Mouse (Mus musculus): Measurements from ENCODE around the gene Dnajb3. TPM values are rescaled to one million over a fixed set of nuclear protein-coding genes. Genes with fewer than 3 reads are reported as not detected.

Dnajb3 gene
- polyA plus RNA-seq, 2 experiments: 7.9 to 9.4 TPM

DNA sequence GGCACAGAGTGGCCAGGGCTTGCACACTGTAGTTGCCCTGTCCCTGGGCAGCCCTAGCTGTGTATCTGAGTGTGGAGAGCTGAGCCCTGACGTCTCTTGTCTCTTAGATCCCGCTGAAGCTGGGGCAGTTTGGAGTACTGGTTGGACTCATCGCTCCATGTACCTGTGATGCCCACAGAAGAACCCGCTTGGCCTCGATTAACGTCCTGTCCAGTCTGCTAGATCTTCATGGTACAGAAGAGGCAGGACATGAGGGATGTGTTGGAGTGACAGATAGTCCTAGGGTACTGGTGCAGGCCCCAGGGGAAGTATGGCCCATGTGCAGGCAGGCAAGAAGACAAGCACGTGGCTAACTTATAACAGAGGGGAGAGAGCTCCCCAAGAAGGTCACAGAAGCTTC, 44.0 kb upstream of the Dnajb3 start:
- H3K4me3 ChIP-seq (ENCODE audit: insufficient read depth in 1 of 2, low read depth in 2 of 2, low read length in 2 of 2): no peak overlapping the region
- no peaks in the 10 kb centered on the region for H3K27me3 ChIP-seq (ENCODE audit: control insufficient read depth, insufficient read depth, low read length)
- H3K36me3 ChIP-seq (replicated peaks; ENCODE audit: control insufficient read depth, insufficient read depth, low read depth): no peaks in the 10 kb centered on the region
- DNase-seq (ENCODE audit: low read depth in 3 of 3, low spot score in 3 of 3) (no peak), ATAC-seq (ENCODE audit: insufficient read depth) (no peak)
- no peak overlapping the region for H3K9ac ChIP-seq (replicated peaks)
- peaks cover 0 to 2% of the 10 kb centered on the region in 2 experiments; a peak in 1 of 4 replicates for H3K4me1 ChIP-seq (replicated peaks; ENCODE audit: control insufficient read depth in 2 of 2, insufficient read depth in 2 of 2, low read length in 1 of 2)
- 59% methylated on average over 7 of the region's 7 CpGs for WGBS (ENCODE audit: insufficient replicate concordance)
- H3K4me2 ChIP-seq (ENCODE audit: low read depth): no peak overlapping the region
- no peak overlapping the region for H3K27ac ChIP-seq
- peaks cover 3% of the 10 kb centered on the region for H3K9me3 ChIP-seq (ENCODE audit: control insufficient read depth, low read length)
- no peak for TF ChIP-seq CTCF (IDR thresholded peaks at IDR 0.05; ENCODE audit: low read depth)
- TF ChIP-seq EP300 (IDR thresholded peaks at IDR 0.05; ENCODE audit: low read depth): no peak

DNA sequence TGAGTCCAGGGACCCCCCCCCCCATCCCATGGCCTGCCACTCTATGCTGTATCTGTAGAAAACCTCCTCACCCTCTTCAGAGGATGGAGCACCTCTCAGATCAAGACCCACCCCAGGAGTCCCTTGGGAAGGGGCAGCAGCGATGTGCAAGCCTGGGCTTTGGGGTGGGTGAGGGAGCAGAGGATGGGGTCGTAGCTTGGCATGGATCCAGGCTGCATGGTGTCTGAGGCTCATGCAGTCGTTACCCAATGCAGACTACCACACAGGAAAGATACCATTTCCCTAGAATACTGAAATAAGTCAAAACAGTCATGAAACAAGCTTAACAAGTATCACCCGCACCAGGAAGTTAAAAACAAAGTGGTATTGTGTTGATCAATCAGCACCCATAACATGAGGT, 43.1 kb upstream of the Dnajb3 start:
- no peak for TF ChIP-seq EP300 (IDR thresholded peaks at IDR 0.05; ENCODE audit: low read depth)
- no peak for TF ChIP-seq CTCF (IDR thresholded peaks at IDR 0.05; ENCODE audit: low read depth)
- Histone ChIP-seq H3K36me3 (replicated peaks; ENCODE audit: control insufficient read depth, insufficient read depth, low read depth) (no peaks in the 10 kb centered on the region), H3K4me1 (replicated peaks; ENCODE audit: control insufficient read depth in 2 of 2, insufficient read depth in 2 of 2, low read length in 1 of 2) (peaks cover 0 to 2% of the 10 kb centered on the region in 2 experiments; a peak in 1 of 4 replicates), H3K27me3 (ENCODE audit: control insufficient read depth, insufficient read depth, low read length) (no peaks in the 10 kb centered on the region), H3K9ac (replicated peaks) (no peak overlapping the region), H3K27ac (no peak overlapping the region), H3K4me3 (ENCODE audit: insufficient read depth in 1 of 2, low read depth in 2 of 2, low read length in 2 of 2) (no peak overlapping the region), H3K9me3 (ENCODE audit: control insufficient read depth, low read length) (peaks cover 3% of the 10 kb centered on the region), H3K4me2 (ENCODE audit: low read depth) (no peak overlapping the region)
- ATAC-seq (ENCODE audit: insufficient read depth) (no peak), DNase-seq (ENCODE audit: low read depth in 3 of 3, low spot score in 3 of 3) (no peak)
- 50% methylated on average over 4 of the region's 4 CpGs for WGBS (ENCODE audit: insufficient replicate concordance)

- Histone ChIP-seq H3K9ac (replicated peaks) (no peak overlapping the region), H3K27ac (no peak overlapping the region), H3K9me3 (ENCODE audit: control insufficient read depth, low read length) (peaks cover 6% of the 10 kb centered on the region), H3K36me3 (replicated peaks; ENCODE audit: control insufficient read depth, insufficient read depth, low read depth) (no peaks in the 10 kb centered on the region), H3K4me1 (replicated peaks; ENCODE audit: control insufficient read depth in 2 of 2, insufficient read depth in 2 of 2, low read length in 1 of 2) (no peaks in the 10 kb centered on the region), H3K4me3 (ENCODE audit: insufficient read depth in 1 of 2, low read depth in 2 of 2, low read length in 2 of 2) (no peak overlapping the region), H3K4me2 (ENCODE audit: low read depth) (no peak overlapping the region), H3K27me3 (ENCODE audit: control insufficient read depth, insufficient read depth, low read length) (no peaks in the 10 kb centered on the region)
- 36% methylated on average over 2 of the region's 2 CpGs for WGBS (ENCODE audit: insufficient replicate concordance)
- ATAC-seq (ENCODE audit: insufficient read depth) (no peak), DNase-seq (ENCODE audit: low read depth in 3 of 3, low spot score in 3 of 3) (no peak)
- TF ChIP-seq CTCF (IDR thresholded peaks at IDR 0.05; ENCODE audit: low read depth) (no peak), EP300 (IDR thresholded peaks at IDR 0.05; ENCODE audit: low read depth) (no peak)
These were observed 42.1 kb upstream of the Dnajb3 start for GRCm38 (mm10) chr1:88247660-88248059.

GRCm38 (mm10) chr1:88246386-88246785, 40.8 kb upstream of the Dnajb3 start:
- DNase-seq (ENCODE audit: low read depth in 3 of 3, low spot score in 3 of 3) (no peak), ATAC-seq (ENCODE audit: insufficient read depth) (no peak)
- Histone ChIP-seq H3K36me3 (replicated peaks; ENCODE audit: control insufficient read depth, insufficient read depth, low read depth) (no peaks in the 10 kb centered on the region), H3K4me2 (ENCODE audit: low read depth) (no peak overlapping the region), H3K27me3 (ENCODE audit: control insufficient read depth, insufficient read depth, low read length) (no peaks in the 10 kb centered on the region), H3K9ac (replicated peaks) (no peak overlapping the region), H3K4me3 (ENCODE audit: insufficient read depth in 1 of 2, low read depth in 2 of 2, low read length in 2 of 2) (no peak overlapping the region), H3K9me3 (ENCODE audit: control insufficient read depth, low read length) (peaks cover 11% of the 10 kb centered on the region), H3K27ac (no peak overlapping the region), H3K4me1 (replicated peaks; ENCODE audit: control insufficient read depth in 2 of 2, insufficient read depth in 2 of 2, low read length in 1 of 2) (no peaks in the 10 kb centered on the region)
- 35% methylated on average over 6 of the region's 6 CpGs for WGBS (ENCODE audit: insufficient replicate concordance)
- no peak for TF ChIP-seq CTCF (IDR thresholded peaks at IDR 0.05; ENCODE audit: low read depth)

DNA sequence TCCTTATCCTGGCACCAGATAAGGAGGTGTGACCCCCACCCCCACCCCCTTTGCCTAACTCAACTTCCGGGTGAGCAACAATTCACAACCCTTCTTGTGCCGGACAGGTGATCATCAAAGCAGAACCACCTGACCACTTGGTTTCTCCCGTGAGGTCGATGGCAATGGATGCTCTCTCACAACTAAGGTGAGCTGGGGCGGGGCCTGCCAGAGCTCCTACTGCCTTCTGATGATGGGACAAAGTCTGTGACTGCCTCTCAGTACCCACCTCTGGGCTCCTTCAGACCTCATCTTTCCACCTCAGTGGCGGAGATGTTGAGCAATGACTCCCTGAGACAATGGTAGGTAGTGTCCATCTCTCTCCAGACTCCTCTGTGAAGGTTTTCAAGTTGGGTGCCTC, 40.3 kb upstream of the Dnajb3 start:
- peaks cover 12% of the 10 kb centered on the region for H3K9me3 ChIP-seq (ENCODE audit: control insufficient read depth, low read length)
- no peak for DNase-seq (ENCODE audit: low read depth in 3 of 3, low spot score in 3 of 3)
- no peak overlapping the region for H3K27ac ChIP-seq
- no peak overlapping the region for H3K4me2 ChIP-seq (ENCODE audit: low read depth)
- WGBS (ENCODE audit: insufficient replicate concordance): 58% methylated on average over 6 of the region's 6 CpGs
- ATAC-seq (ENCODE audit: insufficient read depth): no peak
- H3K27me3 ChIP-seq (ENCODE audit: control insufficient read depth, insufficient read depth, low read length): no peaks in the 10 kb centered on the region
- H3K36me3 ChIP-seq (replicated peaks; ENCODE audit: control insufficient read depth, insufficient read depth, low read depth): no peaks in the 10 kb centered on the region
- H3K4me1 ChIP-seq (replicated peaks; ENCODE audit: control insufficient read depth in 2 of 2, insufficient read depth in 2 of 2, low read length in 1 of 2): no peaks in the 10 kb centered on the region
- no peak for TF ChIP-seq CTCF (IDR thresholded peaks at IDR 0.05; ENCODE audit: low read depth)
- no peak overlapping the region for H3K9ac ChIP-seq (replicated peaks)
- no peak overlapping the region for H3K4me3 ChIP-seq (ENCODE audit: insufficient read depth in 1 of 2, low read depth in 2 of 2, low read length in 2 of 2)

All from liver, embryonic 14.5 days (tissue).